Mouse (Mus musculus): ENCODE data around the gene Spaca7. TPM values are rescaled to one million over a fixed set of nuclear protein-coding genes. Genes with fewer than 3 reads are reported as not detected.

Gene Spaca7
- polyA plus RNA-seq, 1 experiment, result not detected

GRCm38 (mm10) chr8:12635366-12635765, 62.5 kb downstream of the Spaca7 start:
- Histone ChIP-seq H3K27ac (ENCODE audit: insufficient read depth, low read depth, low read length) (no peak overlapping the region), H3K4me1 (ENCODE audit: control insufficient read depth, insufficient read depth, low read length) (peaks cover 2% of the 10 kb centered on the region; the same call in 1 of the 2 replicates), H3K4me3 (ENCODE audit: insufficient read depth, low read depth, low read length) (no peak overlapping the region)
- TF ChIP-seq CTCF (IDR thresholded peaks at IDR 0.05; ENCODE audit: insufficient read depth, low read depth, low read length) (no peak), POLR2A (IDR thresholded peaks at IDR 0.05; ENCODE audit: insufficient read depth, low read depth, low read length) (no peak)
- WGBS, result 69% methylated on average over 2 of the region's 2 CpGs

GRCm38 (mm10) chr8:12638446-12638845, 65.6 kb downstream of the Spaca7 start:
- H3K4me1 ChIP-seq (ENCODE audit: control insufficient read depth, insufficient read depth, low read length), result peaks cover 2% of the 10 kb centered on the region; the same call in 1 of the 2 replicates
- 94% methylated on average over 11 of the region's 11 CpGs for WGBS
- TF ChIP-seq POLR2A (IDR thresholded peaks at IDR 0.05; ENCODE audit: insufficient read depth, low read depth, low read length) (no peak), CTCF (IDR thresholded peaks at IDR 0.05; ENCODE audit: insufficient read depth, low read depth, low read length) (no peak)
- no peak overlapping the region for H3K4me3 ChIP-seq (ENCODE audit: insufficient read depth, low read depth, low read length)
- no peak overlapping the region for H3K27ac ChIP-seq (ENCODE audit: insufficient read depth, low read depth, low read length)

- Histone ChIP-seq H3K27ac (ENCODE audit: insufficient read depth, low read depth, low read length) (no peak overlapping the region), H3K4me3 (ENCODE audit: insufficient read depth, low read depth, low read length) (no peak overlapping the region), H3K4me1 (ENCODE audit: control insufficient read depth, insufficient read depth, low read length) (no peaks in the 10 kb centered on the region)
- TF ChIP-seq CTCF (IDR thresholded peaks at IDR 0.05; ENCODE audit: insufficient read depth, low read depth, low read length), result no peak
- no peak for TF ChIP-seq POLR2A (IDR thresholded peaks at IDR 0.05; ENCODE audit: insufficient read depth, low read depth, low read length)
- WGBS, result 80% methylated on average over 6 of the region's 6 CpGs
Measured at GRCm38 (mm10) chr8:12641527-12641926, 68.7 kb downstream of the Spaca7 start.

DNA sequence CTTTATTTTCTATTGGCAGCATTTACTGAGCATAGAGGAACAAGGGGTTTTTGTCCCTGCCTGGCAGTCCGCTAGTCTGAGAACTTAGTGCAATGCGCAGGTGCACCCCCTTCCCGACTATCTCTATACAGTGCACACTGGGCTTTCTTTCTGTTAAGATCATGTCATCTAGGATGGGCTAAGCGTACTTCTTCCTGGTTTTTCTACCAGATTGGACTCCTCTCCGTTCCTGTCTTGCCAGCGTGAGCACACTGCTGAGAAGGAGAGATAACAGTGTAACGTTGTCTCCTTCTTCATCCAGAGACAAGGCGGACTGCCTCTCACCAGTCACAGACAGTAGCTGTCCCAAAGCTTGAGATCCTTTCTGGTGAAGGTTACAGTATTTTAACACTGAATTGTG, 71.5 kb downstream of the Spaca7 start:
- Histone ChIP-seq H3K27ac (ENCODE audit: insufficient read depth, low read depth, low read length) (no peak overlapping the region), H3K4me3 (ENCODE audit: insufficient read depth, low read depth, low read length) (no peak overlapping the region), H3K4me1 (ENCODE audit: control insufficient read depth, insufficient read depth, low read length) (no peaks in the 10 kb centered on the region)
- TF ChIP-seq CTCF (IDR thresholded peaks at IDR 0.05; ENCODE audit: insufficient read depth, low read depth, low read length), result no peak
- TF ChIP-seq POLR2A (IDR thresholded peaks at IDR 0.05; ENCODE audit: insufficient read depth, low read depth, low read length), result no peak
- 86% methylated on average over 8 of the region's 8 CpGs for WGBS

DNA sequence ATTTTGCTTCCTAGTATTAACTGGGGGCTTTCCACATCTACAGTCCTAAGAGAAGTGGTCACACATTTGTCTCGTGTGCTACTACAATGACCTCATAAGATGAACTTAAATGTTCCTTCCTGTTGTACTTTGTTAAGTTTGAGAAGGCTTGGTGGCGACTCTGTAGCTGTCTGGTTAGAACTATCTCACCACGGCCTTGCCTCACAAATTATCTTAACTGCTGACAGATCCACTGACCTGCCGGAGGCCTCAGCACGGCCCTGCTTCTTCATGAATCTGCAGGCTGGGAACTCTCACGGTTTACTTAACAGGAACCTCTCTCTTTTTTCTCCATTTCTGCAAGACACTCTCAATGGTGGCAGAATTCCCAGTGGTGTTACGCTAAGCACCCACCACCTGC, 72.1 kb downstream of the Spaca7 start:
- 80% methylated on average over 7 of the region's 7 CpGs for WGBS
- no peak overlapping the region for H3K27ac ChIP-seq (ENCODE audit: insufficient read depth, low read depth, low read length)

DNA sequence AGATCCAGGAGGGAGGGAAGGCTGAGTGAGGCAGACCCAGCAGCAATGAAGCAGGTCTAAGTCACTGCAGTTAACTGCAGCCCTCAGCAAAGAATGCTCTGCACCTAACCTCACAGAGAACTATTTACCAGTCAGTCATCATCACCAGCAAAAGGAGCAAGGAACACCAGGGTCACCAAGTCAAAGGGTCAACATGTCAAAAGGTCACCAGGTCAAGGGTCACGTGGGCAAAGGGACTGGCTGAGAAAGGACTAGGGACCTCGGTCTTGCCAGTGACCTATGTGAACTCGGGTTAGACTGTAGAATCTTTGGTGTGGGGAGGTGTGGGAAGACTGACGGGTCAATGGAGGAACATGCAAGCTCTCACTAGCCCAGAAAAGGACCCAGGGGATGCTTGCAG, 73.7 kb downstream of the Spaca7 start:
- WGBS, result 80% methylated on average over 4 of the region's 4 CpGs
- no peak for TF ChIP-seq POLR2A (IDR thresholded peaks at IDR 0.05; ENCODE audit: insufficient read depth, low read depth, low read length)
- no peak for TF ChIP-seq CTCF (IDR thresholded peaks at IDR 0.05; ENCODE audit: insufficient read depth, low read depth, low read length)
- H3K27ac ChIP-seq (ENCODE audit: insufficient read depth, low read depth, low read length), result no peak overlapping the region
- H3K4me3 ChIP-seq (ENCODE audit: insufficient read depth, low read depth, low read length), result no peak overlapping the region
- H3K4me1 ChIP-seq (ENCODE audit: control insufficient read depth, insufficient read depth, low read length), result no peaks in the 10 kb centered on the region

More for the DNA sequence above, 72.1 kb downstream of the Spaca7 start:
- no peak overlapping the region for H3K4me3 ChIP-seq (ENCODE audit: insufficient read depth, low read depth, low read length)
- H3K4me1 ChIP-seq (ENCODE audit: control insufficient read depth, insufficient read depth, low read length), result no peaks in the 10 kb centered on the region
- TF ChIP-seq POLR2A (IDR thresholded peaks at IDR 0.05; ENCODE audit: insufficient read depth, low read depth, low read length), result no peak
- no peak for TF ChIP-seq CTCF (IDR thresholded peaks at IDR 0.05; ENCODE audit: insufficient read depth, low read depth, low read length)

DNA sequence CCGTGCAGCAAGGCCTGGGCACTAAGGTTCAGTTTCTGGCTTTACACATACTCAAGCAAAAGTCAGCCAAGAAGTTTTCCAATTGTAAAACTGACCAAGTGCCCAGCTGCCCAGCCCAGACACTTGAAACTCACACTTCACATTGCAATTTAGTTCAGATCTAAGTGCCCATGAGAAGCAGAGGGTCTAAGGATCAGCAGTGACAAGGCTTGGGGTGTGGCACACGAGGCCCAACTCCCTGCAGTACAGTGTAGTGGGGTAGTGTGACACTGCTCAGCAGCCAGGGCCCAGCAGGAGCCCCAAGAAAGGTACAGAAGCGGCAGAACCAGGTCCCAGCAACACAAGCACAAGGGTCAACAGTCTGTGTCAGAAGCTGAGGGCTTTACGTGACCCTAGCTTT, 76.1 kb downstream of the Spaca7 start:
- no peak for TF ChIP-seq CTCF (IDR thresholded peaks at IDR 0.05; ENCODE audit: insufficient read depth, low read depth, low read length)
- no peak for TF ChIP-seq POLR2A (IDR thresholded peaks at IDR 0.05; ENCODE audit: insufficient read depth, low read depth, low read length)
- no peak overlapping the region for H3K27ac ChIP-seq (ENCODE audit: insufficient read depth, low read depth, low read length)
- H3K4me3 ChIP-seq (ENCODE audit: insufficient read depth, low read depth, low read length), result no peak overlapping the region
- H3K4me1 ChIP-seq (ENCODE audit: control insufficient read depth, insufficient read depth, low read length), result no peaks in the 10 kb centered on the region
- 91% methylated on average over 4 of the region's 4 CpGs for WGBS

Other genes with a start within 250 kb of the Spaca7 start
- not detected in 2 replicates for gene Sox1, start 177.7 kb upstream of the Spaca7 start, polyA plus RNA-seq (2012; ENCODE audit: insufficient read depth, insufficient read length, low replicate concordance, missing spikeins)
- not detected in 2 replicates for gene Tubgcp3, start 99.2 kb downstream of the Spaca7 start, polyA plus RNA-seq (2012; ENCODE audit: insufficient read depth, insufficient read length, low replicate concordance, missing spikeins)
- gene Atp11a, start 184.0 kb downstream of the Spaca7 start, polyA plus RNA-seq (2012; ENCODE audit: insufficient read depth, insufficient read length, low replicate concordance, missing spikeins), result not detected in 2 replicates

Data from olfactory bulb, adult 2 months (tissue).